Mouse (Mus musculus): ENCODE measurements around the gene Zfp697.
"Not testable (repeated sequence)": the region's sequence is repeated elsewhere in the genome, so short reads cannot be mapped to it uniquely, and the experiment has no call there.

The Zfp697 gene

GRCm38 (mm10) chr3:98680786-98681185, 298.5 kb downstream of the Zfp697 start:
- DNase-seq (ENCODE audit: low spot score): no peak

GRCm38 (mm10) chr3:98682401-98682800, 300.1 kb downstream of the Zfp697 start:
- DNase-seq (ENCODE audit: low spot score): no peak

- no peak for DNase-seq (ENCODE audit: low spot score)
Observed at GRCm38 (mm10) chr3:98720740-98721139, 338.5 kb downstream of the Zfp697 start.

- no peak for DNase-seq (ENCODE audit: low spot score)
Observed at GRCm38 (mm10) chr3:98724376-98724775, 342.1 kb downstream of the Zfp697 start, which contains the start of gene Hsd3b2. TSS of gene Hsd3b2 (minus strand) at chr3:98724543.

DNA sequence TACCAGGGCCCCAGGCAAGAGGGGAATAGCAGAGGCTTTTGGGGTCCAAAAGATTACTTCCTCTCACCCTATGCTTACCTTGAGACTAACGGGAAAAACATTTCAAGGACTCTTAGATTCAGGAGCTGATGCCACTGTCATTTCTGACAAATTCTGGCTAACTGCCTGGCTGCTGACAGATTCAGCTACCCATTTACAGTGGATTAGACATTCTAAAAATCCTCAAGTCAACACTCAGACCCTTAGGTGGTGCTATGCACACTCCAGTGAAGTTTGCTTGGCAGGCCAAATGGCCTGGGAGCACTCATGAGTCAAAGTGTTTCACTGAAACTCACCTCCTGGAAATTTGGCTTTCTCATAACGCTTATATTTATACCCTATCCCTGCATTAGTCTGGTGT, 344.0 kb downstream of the Zfp697 start:
- no peak for DNase-seq (ENCODE audit: low spot score)

DNA sequence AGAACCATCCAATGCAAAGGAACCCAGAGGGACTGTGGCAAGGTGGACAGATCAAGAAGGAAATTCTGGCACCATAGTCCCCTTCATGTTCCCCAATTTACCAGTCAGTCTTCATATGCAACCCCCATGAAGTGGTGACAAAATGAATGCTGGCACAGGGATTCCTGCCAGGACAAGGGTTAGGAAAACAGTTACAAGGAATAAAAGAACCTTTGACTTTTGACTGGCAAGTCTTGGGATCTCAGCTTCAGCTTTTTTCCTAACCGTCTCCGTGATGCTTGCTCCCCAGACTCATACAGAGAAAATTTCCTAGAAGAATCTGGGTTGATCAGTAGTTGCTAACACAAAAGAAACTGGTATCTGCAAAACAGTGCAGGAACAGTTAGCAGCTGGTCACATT, 351.5 kb downstream of the Zfp697 start:
- no peak for DNase-seq (ENCODE audit: low spot score)

DNA sequence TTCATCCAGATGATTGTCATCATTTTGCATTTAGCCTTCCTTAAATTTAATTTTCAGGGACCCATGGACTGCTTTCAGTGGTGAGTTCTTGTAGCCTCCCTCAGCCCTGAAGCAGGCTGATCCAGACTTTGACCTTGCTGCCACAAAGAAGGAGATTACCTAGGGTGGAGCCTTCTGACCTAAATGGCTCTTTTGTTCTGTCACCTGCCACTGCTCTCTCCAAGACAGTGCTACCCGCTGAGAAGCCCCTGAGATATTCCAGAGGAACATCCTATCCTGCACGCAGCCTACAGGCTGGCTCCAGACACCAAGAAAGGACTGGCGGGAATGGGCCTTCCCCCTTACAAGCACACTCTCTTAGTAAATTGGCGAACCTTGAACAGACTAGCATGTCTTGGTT, 352.1 kb downstream of the Zfp697 start:
- no peak for DNase-seq (ENCODE audit: low spot score)

DNA sequence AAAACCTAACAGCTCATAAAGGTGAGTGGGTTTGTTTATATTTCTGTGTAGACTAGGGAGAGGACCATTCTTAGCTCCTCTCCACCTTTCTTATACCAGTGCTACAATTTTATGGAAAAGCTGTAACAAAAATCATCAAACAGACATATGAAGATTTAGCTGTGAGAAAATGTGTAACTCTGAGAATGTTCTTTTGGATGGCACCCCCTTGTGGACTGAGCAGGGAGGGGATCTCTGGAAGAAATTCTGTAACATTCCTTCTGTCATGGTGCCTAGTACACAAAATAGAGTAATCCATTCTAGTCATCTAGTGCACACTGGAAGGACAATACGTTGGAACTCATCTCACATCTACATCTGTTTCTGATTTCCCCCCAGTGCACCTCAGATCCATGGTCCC, 358.8 kb downstream of the Zfp697 start:
- DNase-seq (ENCODE audit: low spot score): not testable (repeated sequence)

DNA sequence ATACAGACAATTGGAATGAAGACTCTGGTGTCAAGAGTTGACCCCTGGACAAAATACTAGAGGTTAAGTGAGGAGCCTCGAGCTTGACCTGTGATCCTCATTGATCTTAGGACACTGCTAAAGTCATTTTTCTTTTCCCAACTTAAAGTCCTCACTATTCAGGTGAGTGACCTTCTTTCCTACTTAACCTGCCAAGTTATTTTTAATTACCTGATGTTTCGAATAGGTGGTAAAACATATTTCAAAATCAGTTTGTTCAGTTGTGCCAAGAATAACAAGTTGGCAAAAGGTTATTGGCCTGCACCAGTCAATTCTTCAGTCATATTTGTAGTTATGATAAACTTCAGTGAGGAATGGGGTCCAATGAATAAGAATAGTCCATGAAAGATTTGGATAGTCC, 369.9 kb downstream of the Zfp697 start:
- no peak for DNase-seq (ENCODE audit: low spot score)

GRCm38 (mm10) chr3:98756836-98757235, 374.6 kb downstream of the Zfp697 start:
- DNase-seq (ENCODE audit: low spot score): no peak

GRCm38 (mm10) chr3:98764155-98764554, 381.9 kb downstream of the Zfp697 start:
- no peak for DNase-seq (ENCODE audit: low spot score)

- no peak for DNase-seq (ENCODE audit: low spot score)
Observed at GRCm38 (mm10) chr3:98780921-98781320, 398.7 kb downstream of the Zfp697 start.

DNA sequence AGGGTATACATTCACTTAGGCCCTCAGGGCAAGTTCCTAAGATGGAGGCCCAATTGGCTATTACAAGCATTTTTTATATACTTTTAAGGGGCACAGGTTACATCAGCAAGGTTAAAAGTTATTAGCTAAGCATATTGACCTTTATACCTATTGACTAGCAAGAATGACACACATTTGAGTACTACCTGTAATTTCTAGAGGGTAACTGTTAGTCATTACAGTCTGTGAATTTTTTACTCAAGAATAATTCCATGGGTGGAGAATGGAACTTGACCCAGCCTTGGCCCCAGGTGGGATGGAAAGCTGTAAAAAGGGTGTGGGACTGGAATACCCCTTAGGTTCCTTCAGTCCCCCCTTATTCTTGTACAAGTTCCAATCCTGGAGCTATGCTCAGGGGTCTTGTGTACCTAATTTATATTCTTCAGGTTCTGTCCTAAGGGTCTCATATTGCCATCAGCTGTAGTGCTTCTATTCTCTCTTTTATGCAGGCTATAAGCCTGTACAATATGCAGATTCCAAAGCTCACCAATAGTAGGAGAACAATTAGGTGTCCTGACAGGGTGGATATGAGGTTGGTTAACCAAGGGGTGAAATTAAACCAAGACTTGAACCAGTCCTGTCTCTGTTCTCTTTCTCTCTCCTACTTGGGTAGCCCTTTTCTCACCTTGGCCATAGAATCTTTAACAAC, 400.1 kb downstream of the Zfp697 start:
- DNase-seq (ENCODE audit: low spot score): no peak

- no peak for DNase-seq (ENCODE audit: low spot score)
Observed at GRCm38 (mm10) chr3:98786551-98786950, 404.3 kb downstream of the Zfp697 start.
